Mouse (Mus musculus) liver, adult 2 months (tissue): ENCODE measurements around the gene Wdhd1.

ENCODE experiments used
- CTCF ChIP-seq: fragments of 200-500 bp; IDR thresholded peaks from 2 replicates; pipeline ENCODE4 v1.5.1; 2011; ENCODE audit warnings: low read depth, low read length, control low read depth
- POLR2A ChIP-seq: fragments of 200-500 bp; IDR thresholded peaks from 2 replicates; pipeline ENCODE4 v1.6.1; 2011; ENCODE audit warnings: low read length, control low read depth; ENCODE audit not compliant: insufficient read depth; ENCODE audit errors: extremely low read depth

DNA sequence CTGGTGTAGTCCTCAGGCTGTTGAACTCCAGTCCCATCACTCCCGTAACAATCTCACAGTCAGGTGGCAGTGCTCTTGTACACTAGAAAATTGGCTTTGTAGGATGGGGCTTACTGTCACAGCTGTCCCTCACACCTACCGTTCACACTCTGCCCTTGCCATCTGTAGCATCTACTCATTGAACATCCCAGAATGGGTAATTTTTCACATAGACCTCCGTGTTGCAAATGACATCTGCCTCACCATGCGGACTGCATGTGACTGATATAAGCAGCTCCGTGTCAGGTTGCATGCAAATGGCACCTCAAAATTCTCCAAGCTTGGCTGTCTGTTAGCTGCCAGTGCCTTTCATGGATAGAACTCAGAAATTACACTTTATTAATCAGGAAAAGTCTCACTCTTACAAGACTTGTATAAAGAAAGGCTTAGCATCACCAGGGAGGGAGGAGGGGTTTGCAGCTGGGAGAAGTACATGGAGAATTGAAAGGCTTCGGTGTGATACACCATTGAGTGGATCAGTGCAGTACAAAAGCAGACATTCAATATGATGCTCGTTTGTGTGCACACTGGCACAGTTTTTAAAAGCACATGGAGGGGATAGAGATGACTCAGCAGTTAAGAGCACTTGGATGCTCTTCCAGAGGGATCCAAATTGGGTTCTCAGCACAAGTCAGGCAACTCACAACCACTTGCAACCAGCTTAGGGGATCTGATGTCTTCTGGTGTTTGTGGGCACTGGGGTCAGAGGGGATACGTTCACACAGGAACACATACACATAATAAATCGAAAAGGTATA is 49.5 kb upstream of the Wdhd1 start:
- TF ChIP-seq CTCF (no peak), POLR2A (no peak)
